Mouse (Mus musculus) neural tube, embryonic 15.5 days (tissue): ENCODE data around the gene Tcerg1l. TPM values are rescaled to one million over a fixed set of nuclear protein-coding genes. Genes with fewer than 3 reads are reported as not detected.

Source experiments
- ATAC-seq: fragments of 200-750 bp; cut with Nextera tagmentation; 2 replicates; pipeline ENCODE4 v1.8.0; 2017; ENCODE audit warnings: mild to moderate bottlenecking, moderate TSS enrichment, moderate library complexity; ENCODE audit not compliant: low FRiP score
- H3K27ac ChIP-seq: fragments of 300-500 bp; sonication (generic); replicated peaks from 2 replicates; pipeline ENCODE4 v1.5.1; 2015; ENCODE audit warnings: mild to moderate bottlenecking, inconsistent platforms
- H3K27me3 ChIP-seq: fragments of 300-500 bp; sonication (generic); replicated peaks from 2 replicates; pipeline ENCODE4 v1.6.1; 2015; ENCODE audit warnings: inconsistent platforms
- H3K36me3 ChIP-seq: fragments of 300-500 bp; sonication (generic); 2 replicates; pipeline ENCODE4 v1.6.1; 2015; ENCODE audit warnings: inconsistent platforms
- H3K4me1 ChIP-seq: fragments of 300-500 bp; sonication (generic); 2 replicates; pipeline ENCODE4 v1.6.1; 2015; ENCODE audit warnings: inconsistent platforms
- H3K4me2 ChIP-seq: fragments of 300-500 bp; sonication (generic); 2 replicates; pipeline ENCODE4 v1.6.1; 2015; ENCODE audit warnings: inconsistent platforms, mild to moderate bottlenecking, moderate library complexity
- H3K4me3 ChIP-seq: fragments of 300-500 bp; sonication (generic); replicated peaks from 2 replicates; pipeline ENCODE4 v1.5.1; 2015; ENCODE audit warnings: mild to moderate bottlenecking, inconsistent platforms
- H3K9ac ChIP-seq: fragments of 300-500 bp; sonication (generic); replicated peaks from 2 replicates; pipeline ENCODE4 v1.6.1; 2015; ENCODE audit warnings: mild to moderate bottlenecking, inconsistent platforms
- H3K9me3 ChIP-seq: fragments of 300-500 bp; sonication (generic); replicated peaks from 2 replicates; pipeline ENCODE4 v1.6.1; 2016; ENCODE audit warnings: inconsistent platforms
- WGBS: fragments of 180-500 bp; shearing (Covaris S2); methylation state at CpG from one replicate; pipeline ENCODE4 v1.1.7; 2015; ENCODE audit warnings: mixed read lengths; 5-methylcytosine and 5-hydroxymethylcytosine counted together
- polyA plus RNA-seq: library from polyadenylated mRNA; unstranded; fragments of >200 nt; fragmentation: Nextera tagmentation; extraction: Ambion mirVana; gene quantifications from 2 replicates; pipeline ENCODE4 v1.2.1, GENCODE M21; 2015

Tcerg1l gene
- polyA plus RNA-seq: 36.2 and 47.5 TPM in 2 replicates

GRCm38 (mm10) chr7:138397485-138398181, at the start of gene Tcerg1l:
Gene Tcerg1l, minus strand, starts transcription at chr7:138397730.
- peak within 1 kb of the TSS; percentile 80 for H3K9ac ChIP-seq
- under 1% methylated on average over 67 of the region's 76 CpGs for WGBS
- peak within 1 kb of the TSS; percentile 78 for H3K27ac ChIP-seq
- peaks cover 28% of the 10 kb centered on the region for H3K4me1 ChIP-seq
- no peaks in the 10 kb centered on the region for H3K9me3 ChIP-seq
- H3K36me3 ChIP-seq: no peaks in the 10 kb centered on the region
- peak within 1 kb of the TSS; percentile 62 for H3K4me3 ChIP-seq
- ATAC-seq: peak; percentile 90
- H3K4me2 ChIP-seq: peak within 1 kb of the TSS; percentile 86
- peaks cover 8% of the 10 kb centered on the region; the same call in 1 of the 2 replicates for H3K27me3 ChIP-seq

DNA sequence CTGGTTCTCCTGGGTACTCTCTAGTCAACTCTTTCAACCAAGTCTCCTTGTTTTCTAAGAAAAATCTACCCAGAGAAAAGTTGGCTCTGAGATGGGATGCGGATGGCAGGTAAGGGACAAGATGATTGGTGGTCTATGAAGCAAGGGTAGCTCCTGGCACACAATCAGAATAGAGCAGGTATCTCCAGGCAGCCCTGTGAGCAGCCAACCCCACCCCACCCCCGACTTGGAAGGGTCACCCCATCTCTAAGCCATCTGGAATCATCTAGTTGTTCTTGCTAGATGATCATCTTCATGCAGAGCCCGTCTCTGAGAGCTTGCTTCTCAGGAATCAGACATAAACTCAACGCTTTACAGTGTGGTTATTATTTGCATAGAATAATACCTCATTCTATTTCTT, 44.6 kb upstream of the Tcerg1l start:
- no peak for ATAC-seq

DNA sequence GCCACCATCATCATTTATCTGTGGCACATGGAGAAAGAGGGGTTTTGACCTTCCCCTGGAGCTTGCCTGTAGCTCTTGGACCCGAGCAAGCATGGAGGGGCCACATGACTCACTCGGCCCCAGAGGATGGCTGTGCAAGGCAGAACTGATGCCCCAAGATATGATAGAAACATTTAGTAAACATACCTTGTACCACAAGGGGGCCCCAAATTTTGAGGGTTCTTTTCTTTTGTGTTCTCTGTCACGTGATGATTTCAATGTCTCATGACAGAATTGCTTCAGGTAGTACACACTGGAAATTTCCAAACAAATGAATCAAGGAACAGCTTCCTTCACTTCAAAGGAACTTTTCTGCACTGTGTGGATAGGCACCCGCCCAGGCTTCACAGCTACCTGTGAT, 35.0 kb upstream of the Tcerg1l start:
- ATAC-seq: no peak
- H3K27ac ChIP-seq: no peak overlapping the region
- no peaks in the 10 kb centered on the region for H3K36me3 ChIP-seq
- WGBS: 63% methylated on average over 4 of the region's 4 CpGs
- no peak overlapping the region for H3K9ac ChIP-seq
- no peaks in the 10 kb centered on the region for H3K27me3 ChIP-seq
- H3K9me3 ChIP-seq: no peaks in the 10 kb centered on the region
- no peaks in the 10 kb centered on the region for H3K4me1 ChIP-seq
- no peak overlapping the region for H3K4me3 ChIP-seq
- no peak overlapping the region for H3K4me2 ChIP-seq

More for the DNA sequence above, 44.6 kb upstream of the Tcerg1l start:
- Histone ChIP-seq H3K4me3 (no peak overlapping the region), H3K9me3 (no peaks in the 10 kb centered on the region), H3K36me3 (no peaks in the 10 kb centered on the region), H3K27ac (no peak overlapping the region), H3K27me3 (no peaks in the 10 kb centered on the region), H3K4me1 (no peaks in the 10 kb centered on the region), H3K9ac (no peak overlapping the region), H3K4me2 (no peak overlapping the region)
- WGBS: 73% methylated on average over 4 of the region's 4 CpGs

DNA sequence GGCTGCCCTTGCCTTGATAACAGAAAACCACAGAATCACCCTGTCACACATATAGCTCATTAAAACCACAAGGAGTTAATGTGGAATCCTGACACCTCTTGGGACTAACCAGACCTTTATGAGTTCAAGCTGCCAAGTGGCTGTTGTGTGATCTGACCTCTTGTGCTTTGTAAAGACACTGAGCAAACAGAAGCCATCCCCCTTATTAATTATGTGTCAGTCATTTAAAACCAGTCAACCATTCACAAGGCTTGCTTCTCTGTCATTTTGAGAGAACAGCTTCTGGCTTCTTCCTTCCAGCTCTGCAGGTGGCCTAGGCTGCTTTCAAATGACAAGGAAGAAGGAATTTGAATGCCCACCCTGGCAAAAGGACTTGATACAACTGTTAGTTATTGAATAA, 33.9 kb upstream of the Tcerg1l start:
- H3K4me1 ChIP-seq: no peaks in the 10 kb centered on the region
- ATAC-seq: no peak
- no peaks in the 10 kb centered on the region for H3K9me3 ChIP-seq
- H3K4me2 ChIP-seq: no peak overlapping the region
- no peak overlapping the region for H3K4me3 ChIP-seq
- H3K36me3 ChIP-seq: no peaks in the 10 kb centered on the region
- no peak overlapping the region for H3K27ac ChIP-seq
- H3K9ac ChIP-seq: no peak overlapping the region
- no peaks in the 10 kb centered on the region for H3K27me3 ChIP-seq

DNA sequence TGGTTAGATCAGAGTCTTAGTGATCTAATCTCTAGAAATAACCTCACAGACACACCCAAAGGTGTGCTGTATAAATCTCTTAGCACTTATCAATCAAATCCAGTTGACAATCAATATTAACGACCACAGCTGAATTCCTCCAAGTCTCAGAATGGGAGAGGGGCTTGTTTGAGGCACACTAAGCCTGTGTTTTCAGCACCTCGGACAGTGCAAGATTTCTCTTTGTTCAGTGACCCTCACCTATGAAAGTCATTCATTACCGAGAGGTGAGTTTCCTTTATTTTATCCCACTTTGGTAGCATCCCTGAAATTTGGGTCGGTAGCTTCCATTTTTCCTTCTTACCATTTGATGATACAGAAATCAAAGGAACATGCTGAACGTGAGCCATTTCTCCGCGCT, 32.4 kb upstream of the Tcerg1l start:
- Histone ChIP-seq H3K9ac (no peak overlapping the region), H3K4me1 (no peaks in the 10 kb centered on the region), H3K36me3 (no peaks in the 10 kb centered on the region), H3K27me3 (no peaks in the 10 kb centered on the region), H3K27ac (no peak overlapping the region), H3K4me2 (no peak overlapping the region), H3K9me3 (no peaks in the 10 kb centered on the region), H3K4me3 (no peak overlapping the region)
- WGBS: 63% methylated on average over 7 of the region's 7 CpGs
- no peak for ATAC-seq

GRCm38 (mm10) chr7:138428826-138429225, 31.3 kb upstream of the Tcerg1l start:
- no peaks in the 10 kb centered on the region for H3K27me3 ChIP-seq
- no peaks in the 10 kb centered on the region for H3K36me3 ChIP-seq
- H3K9ac ChIP-seq: no peak overlapping the region
- H3K27ac ChIP-seq: no peak overlapping the region
- WGBS: 55% methylated on average over 1 of the region's 1 CpGs
- no peak overlapping the region for H3K4me2 ChIP-seq
- no peaks in the 10 kb centered on the region for H3K4me1 ChIP-seq
- H3K9me3 ChIP-seq: no peaks in the 10 kb centered on the region
- ATAC-seq: no peak
- no peak overlapping the region for H3K4me3 ChIP-seq

DNA sequence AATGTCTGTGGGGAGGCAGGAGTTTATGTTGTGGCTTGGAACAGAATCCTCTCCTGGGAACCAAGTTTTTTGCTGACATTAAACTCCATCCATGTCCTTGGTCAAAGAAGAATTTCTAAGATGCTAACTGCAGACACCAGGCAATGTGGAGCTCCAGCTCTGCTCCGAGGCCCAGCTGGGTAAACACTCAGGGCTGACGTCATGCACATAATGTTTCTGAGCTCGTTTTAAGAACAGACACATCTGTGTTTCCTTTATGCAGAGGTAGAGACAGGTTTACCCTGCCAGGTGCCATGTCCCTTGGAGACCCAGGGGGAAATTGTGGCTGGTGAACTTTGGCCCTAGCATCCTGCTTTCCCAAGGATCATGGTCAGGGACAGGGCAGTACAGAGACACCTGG, 29.9 kb upstream of the Tcerg1l start:
- Histone ChIP-seq H3K4me1 (no peaks in the 10 kb centered on the region), H3K9me3 (no peaks in the 10 kb centered on the region), H3K27ac (no peak overlapping the region), H3K4me2 (no peak overlapping the region), H3K27me3 (no peaks in the 10 kb centered on the region), H3K4me3 (no peak overlapping the region), H3K36me3 (no peaks in the 10 kb centered on the region), H3K9ac (no peak overlapping the region)
- WGBS: 65% methylated on average over 3 of the region's 3 CpGs
- ATAC-seq: no peak

- Histone ChIP-seq H3K4me2 (no peak overlapping the region), H3K9me3 (no peaks in the 10 kb centered on the region), H3K27ac (no peak overlapping the region), H3K36me3 (no peaks in the 10 kb centered on the region), H3K4me3 (no peak overlapping the region), H3K27me3 (no peaks in the 10 kb centered on the region), H3K9ac (no peak overlapping the region), H3K4me1 (no peaks in the 10 kb centered on the region)
- ATAC-seq: no peak
- WGBS: 65% methylated on average over 5 of the region's 5 CpGs
Observed at GRCm38 (mm10) chr7:138413496-138413895, 16.0 kb upstream of the Tcerg1l start.

GRCm38 (mm10) chr7:138401641-138402040, 4.1 kb upstream of the Tcerg1l start:
- peaks cover 9% of the 10 kb centered on the region; the same call in 1 of the 2 replicates for H3K27me3 ChIP-seq
- no peak overlapping the region for H3K4me3 ChIP-seq
- no peak overlapping the region for H3K9ac ChIP-seq
- H3K4me2 ChIP-seq: no peak overlapping the region
- peaks cover 18% of the 10 kb centered on the region for H3K4me1 ChIP-seq
- H3K36me3 ChIP-seq: no peaks in the 10 kb centered on the region
- H3K9me3 ChIP-seq: no peaks in the 10 kb centered on the region
- no peak overlapping the region for H3K27ac ChIP-seq
- no peak for ATAC-seq
- WGBS: 95% methylated on average over 5 of the region's 5 CpGs

DNA sequence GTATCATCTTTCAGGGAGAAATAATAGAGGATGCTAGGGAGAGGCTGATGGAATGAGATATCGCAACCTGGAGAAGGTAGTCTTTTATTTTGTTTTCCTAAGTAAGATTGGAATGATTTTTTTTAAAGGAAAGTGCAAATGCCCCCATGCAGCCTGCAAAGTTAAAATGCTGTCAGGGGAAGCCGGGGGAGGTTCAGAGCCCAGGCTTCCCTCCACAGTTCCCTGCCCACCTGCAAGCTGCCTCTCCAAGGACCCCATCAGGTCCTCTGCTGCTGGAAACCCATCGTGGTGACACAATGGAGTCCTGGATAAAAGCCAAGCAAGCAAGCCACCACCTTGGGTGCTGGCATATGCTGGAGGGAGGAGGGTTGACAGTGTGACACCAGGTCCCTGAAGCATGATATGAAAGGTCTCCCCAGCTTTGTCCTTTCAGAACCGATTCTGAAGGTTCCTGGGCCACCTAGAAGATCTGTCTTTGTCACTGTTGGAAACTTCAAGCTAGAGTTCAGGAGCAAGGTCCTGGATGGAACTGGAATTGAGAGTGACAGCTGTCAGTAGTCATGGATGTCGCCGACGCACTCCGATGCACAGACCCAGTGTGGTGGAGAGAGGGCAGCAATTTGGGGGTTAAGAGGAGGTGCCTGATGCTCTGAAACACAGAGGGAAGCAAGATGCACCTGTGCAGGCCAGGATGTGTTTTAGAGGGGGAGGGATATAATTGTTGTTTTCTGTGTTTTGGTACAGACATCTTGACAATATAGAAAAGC, 3.2 kb upstream of the Tcerg1l start:
- WGBS: 80% methylated on average over 8 of the region's 8 CpGs
- ATAC-seq: no peak

GRCm38 (mm10) chr7:138398182-138398793, 758 bp upstream of the Tcerg1l start:
- peak overlapping the region; percentile 78 for H3K27ac ChIP-seq
- H3K9me3 ChIP-seq: no peaks in the 10 kb centered on the region
- peak; percentile 84 for ATAC-seq
- peak overlapping the region; percentile 62 for H3K4me3 ChIP-seq
- H3K27me3 ChIP-seq: peaks cover 9% of the 10 kb centered on the region; the same call in 1 of the 2 replicates
- peak overlapping the region; percentile 86 for H3K4me2 ChIP-seq
- H3K9ac ChIP-seq: peak overlapping the region; percentile 80
- WGBS: under 1% methylated on average over 21 of the region's 21 CpGs
- peaks cover 28% of the 10 kb centered on the region for H3K4me1 ChIP-seq
- H3K36me3 ChIP-seq: no peaks in the 10 kb centered on the region

More for the DNA sequence above, 3.2 kb upstream of the Tcerg1l start:
- Histone ChIP-seq H3K9ac (no peak overlapping the region), H3K27ac (no peak overlapping the region), H3K27me3 (peaks cover 9% of the 10 kb centered on the region; the same call in 1 of the 2 replicates), H3K4me1 (peaks cover 22% of the 10 kb centered on the region), H3K36me3 (no peaks in the 10 kb centered on the region), H3K4me3 (no peak overlapping the region), H3K4me2 (no peak overlapping the region), H3K9me3 (no peaks in the 10 kb centered on the region)
